Mouse (Mus musculus) forebrain, embryonic 16.5 days (tissue): ENCODE measurements at regions not wholly inside any gene's neighbourhood (a gene's known extent, or its start where the extent isn't known, plus 50 kb on each side); places are given as distances from the start of the nearest gene placed in this dataset.

Source experiments
- ATAC-seq: fragments of 200-750 bp; cut with Nextera tagmentation; 2 replicates; pipeline ENCODE4 v1.8.0; 2017; ENCODE audit warnings: mild to moderate bottlenecking, moderate library complexity
- H3K27ac ChIP-seq: fragments of 300-500 bp; sonication (generic); 2 replicates; pipeline ENCODE4 v1.5.1; 2014; ENCODE audit warnings: low read length, control low read depth
- H3K27me3 ChIP-seq: fragments of 300-500 bp; sonication (generic); replicated peaks from 2 replicates; pipeline ENCODE4 v1.6.1; 2014; ENCODE audit warnings: low read length; ENCODE audit not compliant: control insufficient read depth, insufficient read depth
- H3K36me3 ChIP-seq: fragments of 300-500 bp; sonication (generic); 2 replicates; pipeline ENCODE4 v1.6.1; 2014; ENCODE audit not compliant: control insufficient read depth, insufficient read depth
- H3K4me1 ChIP-seq: fragments of 300-500 bp; sonication (generic); replicated peaks from 2 replicates; pipeline ENCODE4 v1.6.1; 2014; ENCODE audit warnings: low read length; ENCODE audit not compliant: control insufficient read depth, insufficient read depth
- H3K4me2 ChIP-seq: fragments of 300-500 bp; sonication (generic); 2 replicates; pipeline ENCODE4 v1.6.1; 2014; ENCODE audit warnings: mild to moderate bottlenecking, low read length, control low read depth
- H3K4me3 ChIP-seq: fragments of 300-500 bp; sonication (generic); replicated peaks from 2 replicates; pipeline ENCODE4 v1.5.1; 2014; ENCODE audit warnings: mild to moderate bottlenecking, low read length, control low read depth
- H3K9ac ChIP-seq: fragments of 300-500 bp; sonication (generic); replicated peaks from 2 replicates; pipeline ENCODE4 v1.6.1; 2014; ENCODE audit warnings: low read depth, low read length, control low read depth
- H3K9me3 ChIP-seq: fragments of 300-500 bp; sonication (generic); 2 replicates; pipeline ENCODE4 v1.6.1; 2016; ENCODE audit warnings: low read length; ENCODE audit not compliant: control insufficient read depth
- WGBS: fragments of 180-500 bp; shearing (Covaris S2); extraction: QIAGEN DNeasy Blood & Tissue Kit; methylation state at CpG from one replicate; pipeline ENCODE4 v1.1.7; 2014; 5-methylcytosine and 5-hydroxymethylcytosine counted together

DNA sequence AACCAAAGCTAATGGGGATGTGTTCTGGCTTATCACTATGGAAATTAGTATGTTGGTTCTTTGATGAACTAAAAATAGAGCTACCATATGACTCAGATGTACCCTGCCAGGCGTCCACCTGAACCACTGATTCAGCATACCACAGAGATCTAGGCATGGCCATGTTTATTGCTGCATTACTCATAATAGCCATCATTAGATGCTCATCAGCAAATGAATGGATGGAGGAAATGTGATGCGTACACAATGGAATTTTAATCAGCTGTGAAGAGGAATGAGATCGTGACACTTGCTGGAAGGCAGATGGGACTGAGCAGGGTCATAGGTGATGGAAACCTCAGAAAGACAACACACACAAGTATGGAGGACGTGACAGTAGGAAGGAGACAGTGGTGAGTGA, 78.7 kb upstream of the Magi3 start:
- peaks cover 14% of the 10 kb centered on the region for H3K4me1 ChIP-seq
- 48% methylated on average over 4 of the region's 4 CpGs for WGBS
- no peak overlapping the region for H3K4me3 ChIP-seq
- H3K27ac ChIP-seq, result no peak overlapping the region
- no peaks in the 10 kb centered on the region for H3K36me3 ChIP-seq
- ATAC-seq, result no peak
- H3K9ac ChIP-seq, result no peak overlapping the region
- H3K27me3 ChIP-seq, result no peaks in the 10 kb centered on the region
- H3K9me3 ChIP-seq, result no peaks in the 10 kb centered on the region
- no peak overlapping the region for H3K4me2 ChIP-seq

DNA sequence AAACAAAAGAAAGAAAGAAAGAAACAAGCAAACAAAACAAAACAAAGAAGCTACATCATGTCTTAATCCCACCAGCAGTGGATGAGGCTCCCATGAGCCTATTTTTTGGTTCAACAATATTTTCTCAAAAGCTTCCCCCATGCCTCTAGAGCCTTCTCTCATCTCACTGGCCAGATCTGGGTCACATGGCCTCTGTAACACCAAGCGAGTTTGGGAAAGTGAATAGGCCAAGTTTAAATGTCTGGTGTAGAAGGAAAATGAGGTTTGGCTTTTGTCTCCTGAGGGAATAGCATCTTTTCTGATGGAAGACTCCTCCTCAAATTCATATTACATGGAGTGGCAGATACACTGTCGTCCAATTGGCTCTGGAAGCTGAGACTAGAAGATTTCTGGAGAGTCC, 78.2 kb upstream of the Magi3 start:
- no peak overlapping the region for H3K4me3 ChIP-seq

DNA sequence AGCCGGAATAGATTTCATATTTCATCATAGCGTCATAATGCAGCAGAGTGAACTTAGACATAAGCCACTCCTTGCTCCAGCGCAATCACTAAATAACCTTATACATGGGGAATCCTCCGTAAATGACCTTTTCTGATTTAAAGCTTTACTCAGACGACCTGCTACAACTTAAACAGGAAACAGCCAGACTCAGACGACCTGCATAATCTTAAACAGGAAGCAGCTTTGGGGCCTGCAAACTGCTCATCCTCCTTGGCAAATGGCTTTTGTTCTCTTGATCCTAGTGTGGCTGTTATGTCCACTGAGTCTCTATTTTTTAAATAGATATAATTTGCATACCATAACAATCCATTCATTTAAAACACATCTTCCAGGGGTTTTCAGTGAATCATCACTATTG, 76.9 kb upstream of the Magi3 start:
- Histone ChIP-seq H3K4me2 (no peak overlapping the region), H3K9ac (no peak overlapping the region), H3K27ac (no peak overlapping the region), H3K4me3 (no peak overlapping the region), H3K27me3 (no peaks in the 10 kb centered on the region), H3K9me3 (no peaks in the 10 kb centered on the region), H3K36me3 (no peaks in the 10 kb centered on the region), H3K4me1 (peaks cover 8% of the 10 kb centered on the region; the same call in 1 of the 2 replicates)
- ATAC-seq, result no peak
- WGBS, result 75% methylated on average over 6 of the region's 6 CpGs

More for the DNA sequence above, 78.2 kb upstream of the Magi3 start:
- no peak overlapping the region for H3K4me2 ChIP-seq
- peaks cover 10% of the 10 kb centered on the region for H3K4me1 ChIP-seq
- no peaks in the 10 kb centered on the region for H3K9me3 ChIP-seq
- H3K36me3 ChIP-seq, result no peaks in the 10 kb centered on the region
- no peak overlapping the region for H3K27ac ChIP-seq
- 79% methylated on average over 2 of the region's 2 CpGs for WGBS
- H3K27me3 ChIP-seq, result no peaks in the 10 kb centered on the region
- no peak overlapping the region for H3K9ac ChIP-seq
- ATAC-seq, result no peak

DNA sequence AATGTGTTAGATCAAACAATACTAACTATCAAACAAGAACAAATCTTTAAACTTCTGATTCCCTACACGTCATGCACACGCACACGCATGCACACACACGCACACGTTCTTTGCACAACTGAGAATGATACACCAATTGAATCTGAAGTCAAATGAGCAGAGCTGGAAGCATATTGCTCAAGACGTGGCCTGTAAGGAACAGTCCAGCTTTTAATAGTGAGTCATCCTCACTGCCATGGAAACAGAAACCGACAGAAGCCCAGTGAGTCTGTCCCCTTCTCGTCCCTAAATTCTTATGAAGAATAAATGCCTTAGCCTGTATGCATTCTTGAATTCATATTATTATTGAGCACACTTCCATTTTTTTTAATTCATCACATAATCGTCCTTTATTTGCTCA, 75.7 kb upstream of the Magi3 start:
- Histone ChIP-seq H3K27ac (no peak overlapping the region), H3K4me2 (no peak overlapping the region), H3K4me1 (peaks cover 8% of the 10 kb centered on the region; the same call in 1 of the 2 replicates), H3K4me3 (no peak overlapping the region), H3K9me3 (no peaks in the 10 kb centered on the region), H3K27me3 (no peaks in the 10 kb centered on the region), H3K36me3 (no peaks in the 10 kb centered on the region), H3K9ac (no peak overlapping the region)
- 60% methylated on average over 9 of the region's 9 CpGs for WGBS
- no peak for ATAC-seq

DNA sequence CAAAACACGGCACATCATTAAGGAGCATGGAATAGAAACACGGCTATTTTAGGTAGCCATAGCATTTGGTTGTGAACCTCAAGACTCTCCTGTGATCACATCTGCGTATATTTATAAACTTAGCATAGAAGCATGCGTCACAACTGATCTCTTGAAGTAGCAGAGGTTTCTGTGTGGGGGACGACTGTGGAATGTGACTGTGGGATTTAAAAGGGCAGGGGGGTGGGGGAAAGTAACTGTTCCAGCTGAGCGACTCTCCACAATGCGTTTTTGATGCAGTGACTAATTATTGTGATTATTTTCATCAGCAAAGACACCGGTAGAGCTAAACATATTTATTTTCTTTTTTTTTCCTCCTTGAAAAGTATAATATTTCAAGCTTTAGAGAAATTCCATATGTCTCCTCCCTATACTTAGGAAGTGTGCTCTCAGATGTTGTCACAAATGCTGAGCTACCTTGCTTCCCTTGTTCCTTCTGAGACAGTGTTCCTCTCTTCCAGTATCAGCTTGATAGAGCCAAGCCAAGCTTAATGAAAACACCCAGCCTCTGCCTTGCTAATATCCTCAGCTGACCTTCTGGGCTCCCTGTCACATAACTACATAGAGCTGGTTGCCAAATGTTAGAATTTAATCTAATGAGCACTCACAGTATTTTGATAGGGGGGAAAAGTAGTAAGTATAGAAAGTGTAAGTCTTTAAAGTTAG, 75.0 kb upstream of the Magi3 start:
- H3K4me2 ChIP-seq, result no peak overlapping the region
- H3K36me3 ChIP-seq, result no peaks in the 10 kb centered on the region
- H3K4me1 ChIP-seq, result peaks cover 2% of the 10 kb centered on the region; the same call in 1 of the 2 replicates
- no peak overlapping the region for H3K9ac ChIP-seq
- H3K27me3 ChIP-seq, result no peaks in the 10 kb centered on the region
- no peak for ATAC-seq
- H3K9me3 ChIP-seq, result no peaks in the 10 kb centered on the region
- 21% methylated on average over 8 of the region's 8 CpGs for WGBS
- no peak overlapping the region for H3K4me3 ChIP-seq
- H3K27ac ChIP-seq, result no peak overlapping the region

DNA sequence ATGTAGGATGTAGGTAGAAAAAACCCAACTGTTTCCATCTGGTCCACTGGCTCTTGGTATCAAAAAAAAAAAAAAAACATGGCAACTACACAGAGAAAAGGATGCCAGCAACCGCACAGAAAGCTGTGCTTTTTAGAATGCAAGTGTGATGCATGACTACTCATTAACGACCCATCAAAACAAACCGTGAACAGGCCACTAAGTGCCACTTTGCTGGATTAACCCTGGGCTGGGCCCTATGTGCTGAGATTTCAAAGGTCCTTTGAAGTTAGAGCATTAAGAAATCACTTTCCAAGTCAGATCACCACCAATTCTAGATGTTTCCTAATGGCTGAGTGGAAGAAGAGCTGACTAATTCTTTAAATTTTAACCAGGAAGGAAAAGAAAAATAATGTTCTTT, 73.7 kb upstream of the Magi3 start:
- H3K4me3 ChIP-seq, result no peak overlapping the region
- H3K27ac ChIP-seq, result no peak overlapping the region
- WGBS, result 5% methylated on average over 3 of the region's 3 CpGs
- ATAC-seq, result no peak
- H3K9ac ChIP-seq, result no peak overlapping the region
- no peaks in the 10 kb centered on the region for H3K4me1 ChIP-seq
- H3K36me3 ChIP-seq, result no peaks in the 10 kb centered on the region
- H3K27me3 ChIP-seq, result no peaks in the 10 kb centered on the region
- H3K9me3 ChIP-seq, result no peaks in the 10 kb centered on the region
- H3K4me2 ChIP-seq, result no peak overlapping the region

DNA sequence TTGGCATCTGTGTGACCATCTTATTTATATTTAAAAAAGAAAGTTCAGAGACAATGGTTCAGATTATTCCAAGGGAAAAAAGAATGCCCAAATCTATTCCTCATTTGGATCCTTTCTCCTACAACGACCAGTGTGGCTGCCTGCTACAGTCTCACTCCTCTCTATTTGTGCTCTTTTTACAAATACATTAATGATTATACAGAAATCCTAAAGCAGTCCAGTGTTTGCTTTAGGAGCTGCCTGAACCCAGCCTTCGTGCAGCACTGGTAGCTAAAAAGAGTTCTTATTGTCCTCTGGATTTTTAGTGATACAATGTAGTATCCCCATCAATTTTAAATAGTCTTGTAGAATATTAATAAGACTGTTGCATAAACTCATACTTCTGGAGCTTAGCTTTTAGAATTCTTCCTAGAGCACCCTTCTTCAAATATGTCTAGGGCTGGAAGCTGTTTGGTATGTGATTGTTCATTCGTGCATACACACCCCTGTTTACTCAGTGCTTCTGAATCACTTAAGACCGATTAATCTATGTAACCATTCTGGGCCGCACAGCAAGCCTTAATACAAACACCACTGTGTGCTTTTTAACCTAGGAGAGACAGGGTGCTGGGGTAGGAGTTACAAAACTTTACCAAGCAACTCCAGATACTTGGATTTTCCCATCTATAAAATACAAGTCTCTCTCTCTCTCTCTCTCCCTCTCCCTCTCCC, 69.0 kb upstream of the Magi3 start:
- Histone ChIP-seq H3K27me3 (no peaks in the 10 kb centered on the region), H3K27ac (no peak overlapping the region), H3K4me2 (no peak overlapping the region), H3K9ac (no peak overlapping the region), H3K36me3 (no peaks in the 10 kb centered on the region), H3K9me3 (no peaks in the 10 kb centered on the region), H3K4me3 (no peak overlapping the region), H3K4me1 (no peaks in the 10 kb centered on the region)
- no peak for ATAC-seq
- WGBS, result 45% methylated on average over 5 of the region's 5 CpGs

DNA sequence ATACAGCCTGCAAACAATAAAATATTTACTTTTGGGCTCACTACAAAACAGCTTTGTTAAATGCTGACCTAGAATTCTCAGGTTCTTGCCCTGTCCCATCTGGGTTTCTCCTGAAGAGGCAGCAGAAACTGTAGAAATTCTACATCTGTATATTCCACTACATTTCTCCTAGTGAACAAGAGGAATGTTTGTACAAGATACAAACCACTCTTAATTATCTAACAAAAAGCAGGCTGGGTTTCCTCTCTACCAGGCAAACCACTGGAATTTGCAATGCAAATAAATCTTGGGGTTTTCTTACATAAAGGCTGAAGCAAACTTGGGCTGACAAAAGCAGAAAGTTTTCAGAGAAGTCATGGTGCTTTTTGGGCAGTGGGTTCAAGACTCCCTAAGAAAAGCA, 67.7 kb upstream of the Magi3 start:
- no peak overlapping the region for H3K9ac ChIP-seq
- no peak overlapping the region for H3K4me3 ChIP-seq
- no peak overlapping the region for H3K27ac ChIP-seq
- H3K4me2 ChIP-seq, result no peak overlapping the region
- H3K4me1 ChIP-seq, result no peaks in the 10 kb centered on the region
- no peaks in the 10 kb centered on the region for H3K27me3 ChIP-seq
- no peaks in the 10 kb centered on the region for H3K9me3 ChIP-seq
- no peaks in the 10 kb centered on the region for H3K36me3 ChIP-seq
- no peak for ATAC-seq

DNA sequence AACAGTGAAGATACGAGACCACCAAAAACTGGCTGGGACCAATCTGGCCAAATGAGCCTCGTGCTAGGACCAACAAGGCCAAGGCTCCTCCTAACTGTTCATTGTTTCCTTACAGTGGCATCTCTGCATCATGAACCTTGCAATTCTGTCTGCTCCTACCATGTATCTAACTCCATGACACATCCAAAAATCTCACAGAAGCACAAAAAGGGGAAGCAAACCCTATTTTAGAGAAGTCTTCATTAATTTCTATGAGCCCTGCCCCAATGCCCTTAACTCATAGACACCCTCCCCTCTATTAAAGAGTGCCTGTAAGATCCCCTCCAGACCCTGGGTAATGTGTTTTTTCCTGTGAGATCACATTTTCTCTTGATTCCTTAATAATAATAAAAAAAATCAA, 64.8 kb upstream of the Magi3 start:
- Histone ChIP-seq H3K9me3 (no peaks in the 10 kb centered on the region), H3K4me1 (no peaks in the 10 kb centered on the region), H3K36me3 (no peaks in the 10 kb centered on the region), H3K27ac (no peak overlapping the region), H3K4me2 (no peak overlapping the region), H3K9ac (no peak overlapping the region), H3K4me3 (no peak overlapping the region), H3K27me3 (no peaks in the 10 kb centered on the region)
- WGBS, result 94% methylated on average over 2 of the region's 2 CpGs
- ATAC-seq, result no peak
